Mouse (Mus musculus) thymus, postnatal 0 days (tissue): ENCODE measurements at regions not wholly inside any gene's neighbourhood (a gene's known extent, or its start where the extent isn't known, plus 50 kb on each side); places are given as distances from the start of the nearest gene placed in this dataset.
"Not testable (repeated sequence)": the region's sequence is repeated elsewhere in the genome, so short reads cannot be mapped to it uniquely, and the experiment has no call there.

Experiments used
- DNase-seq: peaks from one replicate; pipeline ENCODE4 v3.0.0-alpha.2; 2015; ENCODE audit warnings: low spot score

GRCm38 (mm10) chr10:91498543-91498942 is 317.4 kb upstream of the Tmpo start:
- no peak for DNase-seq

DNA sequence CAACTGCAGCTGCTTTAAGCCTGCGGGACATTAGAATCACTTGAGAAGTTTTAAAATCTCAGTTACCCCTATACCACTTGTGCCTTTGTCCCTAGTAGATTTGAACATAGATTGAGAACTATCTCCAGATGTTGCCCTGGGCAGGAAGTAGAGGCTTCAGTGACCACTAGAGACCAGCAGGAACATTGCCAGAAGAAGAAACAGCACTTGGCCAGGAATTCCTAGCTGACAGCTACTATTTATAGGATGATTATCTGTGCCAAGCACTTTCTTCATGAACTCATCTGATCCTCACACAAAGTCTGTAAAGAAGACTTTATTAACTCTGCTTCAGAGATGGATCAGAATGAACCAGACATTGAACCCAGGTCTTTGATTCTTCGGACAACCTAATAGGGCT is 283.6 kb upstream of the Tmpo start:
- no peak for DNase-seq

GRCm38 (mm10) chr10:91447974-91448703 is 267.0 kb upstream of the Tmpo start:
- DNase-seq = no peak

DNA sequence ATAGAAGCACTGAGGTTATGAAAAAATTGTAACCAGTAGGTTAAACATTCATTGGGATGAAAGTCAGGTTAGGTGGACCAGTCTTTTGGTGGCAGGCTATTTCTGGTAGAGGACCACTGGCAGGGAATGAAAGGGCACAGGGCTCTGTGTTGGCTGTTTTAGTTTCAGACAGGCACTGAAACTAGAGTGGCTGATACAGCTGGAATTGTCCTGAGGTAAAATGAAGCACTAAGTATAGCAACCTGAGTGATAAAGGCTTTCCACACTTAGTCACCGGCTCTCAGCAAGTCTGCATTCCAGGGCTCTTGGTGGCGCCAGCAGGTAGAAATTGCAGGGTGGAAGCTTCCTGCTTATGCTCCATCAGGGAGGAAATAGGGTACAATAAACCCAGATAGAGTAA is 262.2 kb upstream of the Tmpo start:
- no peak for DNase-seq

GRCm38 (mm10) chr10:91440051-91440450 is 258.9 kb upstream of the Tmpo start:
- DNase-seq = no peak

GRCm38 (mm10) chr10:91437917-91438316 is 256.8 kb upstream of the Tmpo start:
- DNase-seq = no peak

DNA sequence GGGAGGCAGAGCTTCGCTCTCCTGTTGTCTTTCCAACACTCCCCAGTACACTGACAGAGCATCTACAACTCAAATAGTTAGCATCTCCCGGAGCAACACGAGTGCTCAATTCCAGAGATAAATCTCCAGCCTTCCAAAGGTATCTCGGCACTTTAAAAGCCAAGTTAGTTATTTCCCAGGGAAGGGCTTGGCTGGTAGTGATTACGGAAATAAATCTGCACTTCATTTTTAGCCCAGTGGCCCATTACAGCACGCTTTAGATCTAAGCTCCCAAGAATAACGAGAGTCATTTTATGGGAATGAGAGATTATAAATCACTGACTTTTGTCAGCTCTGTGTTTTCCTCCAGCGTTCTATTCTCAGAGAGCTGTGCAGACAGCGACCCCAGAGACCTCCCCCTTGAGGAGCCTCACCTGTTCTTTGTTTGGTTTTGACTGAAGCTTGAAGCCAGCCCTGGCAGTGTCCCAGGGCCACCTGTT is 255.0 kb upstream of the Tmpo start:
- no peak for DNase-seq

GRCm38 (mm10) chr10:91430281-91430680 is 249.2 kb upstream of the Tmpo start:
- no peak for DNase-seq

GRCm38 (mm10) chr10:91426584-91426983 is 245.5 kb upstream of the Tmpo start:
- no peak for DNase-seq

DNA sequence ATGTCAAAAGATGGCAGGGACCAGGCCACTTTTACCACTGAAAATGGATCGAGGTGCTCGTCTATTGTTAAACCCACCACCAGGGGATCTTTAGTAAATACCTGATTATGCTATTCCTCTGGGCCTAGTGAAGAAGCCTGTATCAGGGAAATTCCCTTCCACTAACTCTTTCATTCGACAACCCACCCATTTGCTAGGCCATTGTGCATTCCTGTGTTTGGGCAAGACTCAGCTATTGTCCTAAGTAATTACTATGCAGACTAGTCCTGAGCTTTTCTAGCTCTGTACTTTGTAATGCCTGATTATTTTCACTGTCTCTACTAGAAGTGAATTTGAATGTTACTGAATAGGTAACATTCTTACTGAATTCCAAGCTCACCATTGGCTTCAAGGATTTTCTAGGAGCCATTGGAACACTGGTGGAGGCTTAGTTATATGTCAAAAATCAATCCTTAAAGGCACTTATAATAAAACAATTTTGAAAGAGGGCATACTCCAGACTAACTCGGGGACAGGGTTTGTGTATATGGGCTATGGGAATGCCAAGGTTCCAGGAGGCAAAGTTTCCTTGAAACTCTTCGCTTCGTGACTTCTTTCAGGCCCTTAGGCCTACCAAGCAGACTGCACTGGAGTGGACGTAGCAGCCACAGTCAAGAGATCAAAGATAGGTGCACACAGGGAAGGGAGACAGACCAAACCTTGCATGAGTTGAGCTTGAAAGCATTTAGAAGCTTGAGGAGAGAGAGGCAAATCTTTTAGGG is 244.7 kb upstream of the Tmpo start:
- DNase-seq = not testable (repeated sequence)

DNA sequence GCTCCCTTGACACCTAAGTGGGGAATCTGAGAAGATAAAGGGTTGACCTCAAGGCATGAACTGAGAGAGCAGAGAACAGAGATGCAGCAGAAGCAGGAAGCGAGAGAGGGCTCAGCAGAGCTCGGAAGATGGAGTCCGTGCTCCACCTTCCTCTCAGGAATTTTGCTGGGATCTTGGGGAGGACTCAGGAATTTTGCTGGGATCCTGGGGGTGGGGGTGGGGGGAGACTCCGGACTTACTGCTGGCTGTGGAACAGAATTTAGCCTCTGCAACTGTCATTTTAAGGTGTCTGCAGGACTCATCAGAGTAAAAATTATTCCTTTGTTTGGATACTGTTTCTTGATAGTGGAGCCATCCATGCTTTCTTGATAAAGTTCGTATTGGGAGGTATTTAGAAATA is 243.7 kb upstream of the Tmpo start:
- no peak for DNase-seq

DNA sequence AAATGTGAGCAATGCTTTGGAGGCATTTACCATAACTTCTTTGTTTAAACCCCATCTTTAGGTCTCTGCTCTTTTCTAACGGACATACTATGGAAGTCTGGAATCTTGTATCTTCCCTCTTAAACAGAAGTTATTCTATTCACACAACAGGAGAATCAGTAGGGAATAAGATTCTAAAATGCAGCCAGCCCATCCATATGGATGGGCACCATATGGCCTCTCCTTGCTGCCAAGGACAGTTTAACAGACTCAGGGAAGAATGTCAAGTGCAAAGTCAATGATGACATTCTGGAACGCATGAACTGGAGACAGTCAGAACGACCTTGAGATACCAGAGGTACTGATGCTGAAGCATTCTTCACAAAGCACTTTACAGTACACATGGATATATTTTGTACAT is 206.1 kb upstream of the Tmpo start:
- no peak for DNase-seq

DNA sequence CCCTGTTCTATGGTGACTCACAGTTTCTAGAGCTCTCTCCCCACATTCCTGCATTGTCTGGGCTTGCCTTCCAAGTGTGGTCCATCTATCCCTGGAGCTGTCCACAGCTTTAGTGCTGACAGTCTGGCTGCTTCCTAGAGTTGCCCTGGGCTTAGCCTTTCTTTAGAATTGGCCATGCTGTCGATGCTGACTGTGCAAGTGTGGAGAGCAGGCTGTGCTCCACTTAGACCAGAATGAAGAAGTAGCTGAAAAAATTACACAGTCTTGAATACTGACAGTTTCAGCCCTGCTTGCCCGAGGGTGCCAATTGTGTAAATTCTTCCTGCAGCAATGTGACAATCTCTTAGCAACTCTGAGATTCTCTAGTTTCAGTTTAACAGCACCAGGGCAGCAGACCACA is 203.3 kb upstream of the Tmpo start:
- DNase-seq = no peak

GRCm38 (mm10) chr10:91376683-91377082 is 195.6 kb upstream of the Tmpo start:
- no peak for DNase-seq

- no peak for DNase-seq
These were observed 186.4 kb upstream of the Tmpo start for GRCm38 (mm10) chr10:91367488-91367887.

DNA sequence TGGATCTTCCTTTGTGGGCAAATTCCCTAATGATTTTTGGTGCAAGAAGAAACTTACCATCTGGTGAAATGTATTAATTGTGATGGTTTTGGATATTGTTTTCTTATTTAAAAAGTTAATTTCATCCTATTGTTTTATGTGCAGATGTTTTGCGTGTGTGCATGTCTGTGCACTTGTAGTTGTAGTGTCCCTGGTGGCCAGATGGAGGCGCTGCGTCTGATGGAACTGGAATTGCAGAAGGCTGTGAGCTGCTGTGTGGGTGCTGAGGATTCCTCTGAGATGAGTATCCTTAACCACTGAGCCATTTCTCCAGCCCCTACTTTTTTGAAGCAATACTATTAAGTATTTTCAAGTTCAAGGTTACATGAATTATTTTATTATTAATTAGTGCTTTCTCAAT is 181.5 kb upstream of the Tmpo start:
- no peak for DNase-seq

- DNase-seq = no peak
These were observed 180.5 kb upstream of the Tmpo start for GRCm38 (mm10) chr10:91361621-91362020.

DNA sequence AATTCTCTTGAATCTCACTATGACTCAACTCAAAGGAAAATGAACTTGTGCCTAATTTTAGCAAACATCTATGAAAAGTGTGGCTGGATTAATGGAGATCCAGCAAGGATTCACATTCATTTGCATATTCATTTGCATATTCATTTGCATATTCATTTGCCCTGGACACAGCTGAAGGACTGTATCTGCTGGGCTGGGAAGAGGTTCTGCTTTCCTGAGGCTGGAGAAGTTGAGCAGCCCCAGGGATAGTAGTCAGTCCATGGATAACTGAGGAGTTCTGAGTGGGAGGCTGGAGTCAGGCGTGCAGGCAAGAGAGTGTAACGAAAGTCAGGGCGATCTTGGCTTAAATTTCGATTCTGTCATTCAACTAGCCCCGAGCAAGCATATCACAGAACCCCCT is 164.3 kb upstream of the Tmpo start:
- no peak for DNase-seq

DNA sequence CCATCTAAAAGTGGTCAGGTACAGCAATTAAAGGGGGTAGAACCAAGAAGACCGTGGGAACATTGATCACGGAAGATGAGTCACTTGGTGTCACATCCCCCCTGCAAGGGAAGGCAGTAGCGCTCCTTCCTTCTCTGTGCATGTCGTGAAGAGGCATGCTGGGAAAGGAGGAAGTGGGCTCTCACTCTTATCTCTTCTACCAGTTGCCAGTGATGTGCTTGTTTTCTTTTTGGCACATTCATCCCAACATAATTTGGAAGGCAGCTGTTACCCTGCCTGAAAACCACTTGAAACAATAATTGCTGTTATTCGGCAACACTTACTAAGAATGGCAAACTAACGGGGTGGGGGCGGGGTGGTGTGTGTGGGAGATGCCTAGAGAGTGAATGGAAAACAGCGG is 161.0 kb upstream of the Tmpo start:
- no peak for DNase-seq

- no peak for DNase-seq
These were observed 158.2 kb upstream of the Tmpo start for GRCm38 (mm10) chr10:91339361-91339760.

DNA sequence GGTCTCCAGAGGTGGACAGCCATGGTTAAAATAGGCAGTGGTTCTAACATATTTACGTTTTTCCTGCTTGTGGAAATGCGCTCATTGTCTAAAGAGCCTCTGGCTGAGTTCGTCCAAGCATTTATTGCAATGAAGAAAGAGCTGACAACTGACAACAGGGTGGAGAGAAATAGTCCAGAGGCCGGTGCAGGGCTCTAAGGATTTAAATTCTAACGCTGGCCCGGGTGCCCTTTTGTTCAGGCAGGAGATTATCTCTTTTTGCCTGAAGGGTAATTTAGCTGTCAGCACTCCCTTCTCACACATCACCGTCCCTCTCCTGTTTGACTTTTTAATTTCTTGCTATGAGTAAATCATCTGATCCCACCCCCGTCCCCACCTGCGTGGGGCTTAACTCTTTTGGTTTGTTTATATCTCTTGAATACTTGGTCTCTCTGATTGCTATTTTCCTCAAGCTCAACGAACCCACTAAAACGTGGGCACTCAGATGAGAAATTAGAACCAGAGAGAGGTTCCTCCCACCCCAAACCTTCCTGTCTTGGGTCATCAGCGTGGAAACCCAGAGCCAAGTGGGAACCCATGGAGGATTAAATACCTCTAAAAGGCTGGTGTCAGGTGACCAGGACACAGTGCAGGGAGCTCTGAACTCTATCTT is 145.7 kb upstream of the Tmpo start:
- no peak for DNase-seq

- no peak for DNase-seq
These were observed 145.1 kb upstream of the Tmpo start for GRCm38 (mm10) chr10:91326144-91326655.
